Mouse (Mus musculus) brain, adult 2 months (tissue): ENCODE data around the gene Bphl.
A peak's percentile ranks its signal among the peaks of the same experiment; 100 is the strongest.
"Not testable (repeated sequence)": the region's sequence is repeated elsewhere in the genome, so short reads cannot be mapped to it uniquely, and the experiment has no call there.

Experiments used
- DNase-seq: peaks from one replicate; pipeline ENCODE4 v3.0.0; 2011; ENCODE audit warnings: low read depth, low spot score

Bphl gene

DNA sequence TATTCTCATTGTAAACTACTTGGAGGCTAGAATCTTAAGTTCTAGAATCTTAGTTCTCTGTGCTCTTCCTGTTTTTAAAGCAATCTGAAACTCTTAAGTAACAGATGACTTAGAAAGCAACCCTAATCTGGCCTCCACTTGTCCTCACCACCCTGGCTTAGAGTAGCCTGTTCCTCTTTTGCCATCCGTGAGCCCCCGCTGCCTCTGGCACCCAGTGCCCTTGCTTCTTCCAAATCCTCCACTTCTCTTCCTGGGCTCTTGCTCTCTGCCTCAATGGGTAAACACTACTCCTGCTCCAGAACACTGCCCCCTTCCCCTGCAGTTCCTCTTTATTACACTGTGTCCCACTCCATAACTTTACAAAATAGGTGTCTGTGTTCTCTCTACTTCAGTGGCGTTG is 14.3 kb downstream of the Bphl start:
- DNase-seq = no peak

DNA sequence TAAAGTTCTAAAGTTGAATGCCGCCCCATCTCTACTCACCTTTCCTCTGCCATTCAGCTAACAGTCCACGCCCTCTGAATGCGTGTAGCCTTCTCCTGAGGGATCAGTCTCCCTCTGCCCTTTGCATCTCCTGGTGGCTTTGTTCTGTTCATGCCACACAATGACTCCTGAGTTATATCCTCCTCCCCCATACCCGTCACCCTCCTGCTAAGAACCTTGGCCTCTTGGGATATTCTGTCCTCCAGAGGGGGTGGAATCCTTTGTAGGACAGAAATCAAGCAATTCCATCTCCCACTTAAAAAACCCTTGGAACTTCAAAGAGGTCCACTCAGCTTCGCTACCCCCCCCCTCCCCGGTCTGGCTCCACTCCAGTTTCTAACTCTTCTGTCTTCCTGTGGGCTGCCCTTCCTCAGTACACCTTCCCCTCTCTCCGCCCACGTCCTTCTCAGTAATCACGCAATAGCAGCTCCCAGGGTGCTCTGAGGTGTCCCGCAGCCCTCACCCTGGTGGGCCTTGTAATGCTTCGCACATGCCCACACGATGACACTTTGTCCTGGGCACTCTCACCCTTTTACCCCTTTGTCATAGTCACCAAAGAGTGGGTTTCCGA is 16.4 kb downstream of the Bphl start:
- no peak for DNase-seq

DNA sequence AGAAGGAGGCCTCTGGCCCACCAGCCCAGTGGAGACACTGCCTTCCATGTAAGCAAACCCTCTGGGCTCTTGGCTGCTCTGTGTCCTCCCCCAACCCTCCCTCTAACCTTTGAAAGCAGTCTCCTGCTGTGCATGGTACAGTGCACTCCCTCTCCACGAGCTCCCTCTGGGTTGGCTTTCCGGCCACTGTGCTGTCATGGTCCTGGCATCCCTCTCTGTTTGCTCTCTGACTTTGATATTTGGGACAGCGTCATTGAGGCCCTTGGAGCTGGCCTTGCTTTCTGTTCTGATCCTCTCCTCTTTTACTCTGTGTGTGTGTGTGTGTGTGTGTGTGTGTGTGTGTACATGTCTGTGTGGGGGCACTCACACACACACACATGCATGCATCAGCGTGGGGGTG is 17.0 kb downstream of the Bphl start:
- no peak for DNase-seq

DNA sequence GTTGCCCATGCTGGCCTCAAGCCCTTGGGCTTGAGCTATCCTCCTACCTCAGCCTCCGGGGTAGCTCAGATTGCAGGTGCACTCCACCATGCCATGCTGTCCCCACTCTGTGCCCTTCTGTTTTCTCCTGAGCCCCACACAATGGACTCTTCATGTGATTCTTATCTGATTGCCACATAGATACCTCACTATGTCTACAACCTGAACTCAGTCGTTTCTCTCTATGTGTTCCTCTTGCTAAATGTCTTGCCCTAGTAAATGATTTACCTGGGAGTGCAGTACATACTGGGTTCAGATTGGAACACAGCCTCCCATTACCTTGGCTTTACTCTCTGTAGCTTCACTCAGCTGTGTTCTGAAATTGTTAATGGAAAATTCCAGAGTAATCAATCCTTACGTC is 17.6 kb downstream of the Bphl start:
- DNase-seq = no peak

DNA sequence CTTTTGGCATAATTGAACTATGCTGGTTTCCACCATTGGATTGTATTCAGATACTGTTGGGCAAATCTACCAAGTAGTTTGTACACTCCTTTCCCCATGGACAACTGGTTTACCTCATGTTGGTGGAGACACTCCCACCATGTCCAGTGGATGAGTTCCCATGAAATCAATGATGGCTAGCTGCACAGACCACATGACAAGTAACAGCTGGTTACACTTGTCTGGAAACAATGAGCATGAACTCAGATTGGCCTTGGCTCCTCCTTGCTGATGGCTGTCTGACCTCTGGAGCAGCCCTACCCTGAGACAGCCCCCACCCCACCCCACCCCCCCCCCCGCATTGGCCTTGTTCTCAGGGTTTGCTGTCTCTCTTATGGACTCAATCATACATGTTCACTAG is 19.9 kb downstream of the Bphl start:
- no peak for DNase-seq

DNA sequence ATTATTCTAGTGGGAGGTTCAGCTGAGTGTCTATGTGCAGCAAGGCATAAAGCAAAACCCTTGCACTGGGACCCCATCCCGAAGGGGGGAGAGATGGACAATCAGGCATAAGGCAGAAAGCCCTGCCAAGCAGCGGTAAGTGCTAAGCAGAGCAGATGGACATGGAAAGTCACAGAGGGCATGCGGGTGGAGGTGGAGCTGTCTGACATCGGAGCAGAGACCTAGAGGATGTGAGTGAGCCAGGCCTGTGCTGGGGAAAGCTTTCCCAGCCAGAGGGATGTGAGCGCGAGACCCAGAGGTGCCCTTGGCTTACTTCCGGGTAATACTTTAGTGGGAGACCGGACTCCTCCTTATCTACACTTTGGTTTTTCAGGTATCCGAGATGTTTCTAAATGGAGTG is 22.7 kb downstream of the Bphl start:
- DNase-seq = no peak

DNA sequence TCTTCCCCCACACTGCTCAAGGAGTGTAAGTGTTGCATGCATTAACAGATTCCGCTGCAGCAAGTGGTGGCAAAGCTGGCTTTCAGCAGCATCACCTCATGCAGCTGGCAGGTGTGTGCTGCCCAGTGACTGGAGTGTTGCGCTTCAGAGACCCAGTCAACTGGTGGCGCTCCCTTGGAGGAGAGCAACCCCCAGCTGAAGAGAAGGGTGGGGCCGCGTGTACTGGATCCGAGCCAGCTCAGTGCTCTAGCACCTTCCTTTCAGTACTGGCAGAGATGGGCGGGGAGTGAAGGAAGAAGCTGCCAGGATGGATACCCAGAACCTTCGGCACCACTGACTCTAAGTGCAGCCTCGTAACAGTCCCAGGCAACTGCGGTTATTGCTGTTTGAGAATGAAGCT is 25.1 kb downstream of the Bphl start:
- DNase-seq = no peak

DNA sequence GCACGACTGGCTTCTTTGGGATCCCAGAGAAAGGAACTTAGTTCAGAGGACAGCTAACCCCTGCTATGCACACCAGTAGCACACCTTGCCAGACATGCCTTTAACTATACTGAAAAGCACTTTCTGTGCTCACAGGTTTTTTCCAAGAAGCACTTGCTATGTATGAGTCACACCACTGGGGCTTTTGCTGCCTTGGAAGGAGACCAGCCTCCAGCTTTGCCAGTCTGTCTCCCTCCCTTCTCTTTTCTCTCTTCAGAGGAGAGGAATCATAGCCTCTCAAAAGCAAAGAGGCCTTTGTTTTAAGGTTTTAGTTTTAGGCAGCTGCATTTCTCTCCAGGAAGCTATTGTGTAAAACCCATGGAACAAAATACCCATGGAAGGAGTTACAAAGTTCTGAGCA is 29.0 kb downstream of the Bphl start:
- peak; percentile 90 for DNase-seq

DNA sequence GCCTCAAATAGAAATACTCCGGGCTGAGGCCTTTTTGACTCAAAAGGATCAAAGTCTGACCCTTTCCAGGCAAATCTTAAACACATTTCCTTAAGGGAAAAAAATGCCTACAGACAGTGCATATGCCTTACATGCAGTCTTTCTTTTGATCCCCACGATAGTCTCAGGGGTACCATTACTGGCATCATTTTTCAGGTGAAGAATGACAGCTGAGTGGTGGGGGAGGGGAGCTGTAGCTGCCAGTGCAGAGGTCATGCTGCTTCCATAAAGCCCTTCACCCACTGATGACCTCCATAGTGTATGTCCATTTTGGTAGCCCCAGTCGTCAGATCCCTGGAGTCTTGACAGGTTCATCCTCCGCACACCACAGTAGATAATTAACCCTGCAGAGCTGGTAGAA is 32.9 kb downstream of the Bphl start:
- DNase-seq = no peak

DNA sequence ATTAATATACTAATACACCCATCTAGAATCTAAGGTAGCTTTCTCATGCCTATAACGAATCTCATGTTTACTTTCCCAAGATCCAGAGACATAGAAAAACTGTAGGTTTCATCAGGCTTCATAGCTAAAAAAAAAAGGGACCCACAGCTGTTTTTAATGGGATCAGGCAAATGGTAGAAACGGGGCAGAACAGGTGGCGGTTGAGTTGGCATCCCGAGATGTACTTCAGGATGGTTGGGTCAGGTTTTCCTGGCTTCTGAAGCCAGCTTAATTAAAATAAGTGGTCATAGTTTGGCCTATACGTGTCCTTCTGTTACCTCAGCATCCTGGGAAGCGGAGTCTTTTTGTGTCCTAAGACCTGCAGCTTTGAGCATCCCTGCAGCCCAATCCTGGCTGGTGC is 34.4 kb downstream of the Bphl start:
- no peak for DNase-seq

DNA sequence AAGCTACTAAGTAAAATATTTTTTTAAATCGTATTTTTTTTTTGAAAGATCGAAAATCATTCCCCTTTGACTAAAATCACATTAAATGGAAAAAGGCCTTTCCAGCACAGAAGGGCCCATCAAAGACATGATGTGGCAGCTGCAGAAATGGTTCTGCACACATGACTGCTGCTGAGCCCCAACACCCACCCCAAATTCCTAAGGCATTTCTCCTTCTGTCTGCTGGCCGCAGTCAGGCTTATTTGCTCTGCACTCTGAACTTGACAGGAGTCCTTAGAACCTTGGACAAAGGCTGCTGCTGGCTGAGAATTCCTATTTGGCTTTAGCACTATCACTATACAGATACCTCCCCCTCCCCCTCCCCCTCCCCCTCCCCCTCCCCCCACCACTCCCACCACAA is 35.5 kb downstream of the Bphl start:
- no peak for DNase-seq

DNA sequence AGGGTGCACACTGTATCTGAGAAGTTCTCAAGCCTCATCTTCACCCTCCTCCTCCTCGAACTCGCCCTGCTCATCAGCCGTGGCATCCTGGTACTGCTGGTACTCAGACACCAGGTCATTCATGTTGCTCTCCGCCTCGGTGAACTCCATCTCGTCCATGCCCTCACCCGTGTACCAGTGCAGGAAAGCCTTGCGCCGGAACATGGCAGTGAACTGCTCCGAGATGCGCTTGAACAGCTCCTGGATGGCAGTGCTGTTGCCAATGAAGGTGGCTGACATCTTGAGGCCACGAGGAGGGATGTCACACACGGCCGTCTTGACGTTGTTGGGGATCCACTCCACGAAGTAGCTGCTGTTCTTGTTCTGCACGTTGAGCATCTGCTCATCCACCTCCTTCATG is 37.0 kb downstream of the Bphl start:
- not testable (repeated sequence) for DNase-seq

DNA sequence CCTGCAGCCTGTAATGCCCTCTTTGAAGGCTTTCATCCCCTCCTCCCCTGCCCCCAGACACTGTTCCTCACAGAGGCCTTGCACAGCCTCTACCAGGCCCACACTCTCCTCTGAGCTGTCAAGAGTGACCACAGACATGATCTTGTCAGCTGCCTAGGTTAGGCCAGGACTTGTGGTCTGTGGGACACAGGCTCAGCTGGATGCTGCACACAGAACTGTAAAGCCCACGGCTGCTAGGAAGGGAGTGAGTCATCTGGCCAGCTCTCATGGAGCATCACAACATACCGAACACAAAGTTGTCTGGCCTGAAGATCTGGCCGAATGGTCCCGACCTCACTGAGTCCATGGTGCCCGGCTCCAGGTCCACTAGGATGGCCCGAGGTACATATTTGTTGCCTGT is 38.5 kb downstream of the Bphl start:
- not testable (repeated sequence) for DNase-seq

DNA sequence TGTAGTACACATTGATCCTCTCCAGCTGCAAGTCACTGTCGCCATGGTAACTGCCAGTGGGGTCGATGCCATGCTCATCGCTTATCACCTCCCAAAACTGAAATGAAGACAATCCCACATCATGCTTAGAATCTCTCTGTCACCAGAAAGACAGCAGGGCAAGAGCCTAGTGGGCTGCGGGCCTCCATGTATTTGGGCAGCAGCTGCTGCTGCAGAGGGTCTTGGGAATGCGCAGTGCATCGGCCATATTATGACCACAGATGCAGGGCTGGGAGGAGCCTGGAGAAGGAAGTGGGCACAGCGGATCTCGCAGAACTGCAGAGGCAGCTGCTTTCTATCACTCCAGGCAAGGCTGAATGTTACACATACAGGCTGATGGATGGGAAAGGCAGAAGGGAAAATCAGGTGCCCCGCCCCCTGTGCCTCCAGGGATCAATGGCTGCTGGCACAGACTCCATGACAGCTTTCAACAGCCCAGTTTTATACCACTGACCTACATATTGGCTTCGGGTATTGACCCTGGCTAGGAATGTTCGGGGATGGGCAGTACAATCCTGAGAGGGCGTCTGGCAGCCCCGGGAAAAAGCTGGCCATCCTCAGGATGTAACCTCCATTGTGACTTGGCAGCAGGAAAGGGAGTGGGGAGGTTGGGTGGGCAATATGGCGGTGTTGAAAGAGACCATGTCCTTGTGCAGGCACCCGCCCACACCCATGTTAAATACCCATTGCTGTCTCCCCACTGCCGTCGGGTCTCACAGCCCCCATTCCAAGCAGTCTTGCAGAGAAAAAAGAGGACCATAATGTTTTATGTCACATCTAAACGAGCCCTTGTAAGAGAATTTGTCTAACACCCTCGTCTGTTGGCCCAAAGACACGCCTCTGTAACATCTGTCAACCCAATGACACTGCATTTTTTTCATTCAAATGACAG is 39.4 kb downstream of the Bphl start:
- DNase-seq = peak; percentile 79

DNA sequence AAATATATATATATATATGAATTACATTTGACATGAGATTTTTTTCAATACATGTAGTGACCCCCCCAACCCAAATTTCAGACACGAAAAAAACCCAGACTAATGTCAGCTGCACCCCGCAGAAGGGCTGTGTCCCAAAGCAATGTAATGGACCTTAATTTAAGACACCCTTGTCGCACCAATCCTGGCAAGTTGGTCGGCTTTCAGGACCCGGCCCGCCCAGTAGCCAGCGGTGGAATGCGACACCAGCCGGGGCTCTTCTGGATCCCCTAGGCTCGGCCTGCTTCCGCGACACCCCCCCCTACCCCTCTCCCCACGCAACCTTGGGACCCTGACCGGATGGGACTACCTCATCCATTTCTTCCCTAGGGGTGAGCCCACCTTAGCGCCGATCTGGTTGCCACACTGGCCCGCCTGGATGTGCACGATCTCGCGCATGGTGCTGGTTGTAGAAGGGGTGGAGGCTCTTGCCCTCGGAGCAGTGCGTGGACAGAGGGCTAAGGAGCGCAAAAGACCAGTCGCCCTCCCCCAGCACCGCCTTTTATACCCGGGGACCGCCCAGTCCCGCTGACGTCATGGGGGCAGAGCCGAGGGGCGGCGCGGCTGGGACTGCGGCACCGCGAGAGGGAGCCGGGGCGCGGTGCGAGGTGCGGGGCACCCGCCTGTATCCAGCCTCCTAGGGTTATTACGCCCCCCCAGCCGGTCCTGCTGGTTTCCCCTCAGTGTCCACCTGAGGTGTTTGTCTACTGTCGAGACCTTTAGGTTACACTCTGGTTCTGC is 40.3 kb downstream of the Bphl start, which contains the start of gene Tubb2a:
Tubb2a (minus strand) TSS at position 516 of the 780 bp plus-strand sequence.
- peak; percentile 95 for DNase-seq

DNA sequence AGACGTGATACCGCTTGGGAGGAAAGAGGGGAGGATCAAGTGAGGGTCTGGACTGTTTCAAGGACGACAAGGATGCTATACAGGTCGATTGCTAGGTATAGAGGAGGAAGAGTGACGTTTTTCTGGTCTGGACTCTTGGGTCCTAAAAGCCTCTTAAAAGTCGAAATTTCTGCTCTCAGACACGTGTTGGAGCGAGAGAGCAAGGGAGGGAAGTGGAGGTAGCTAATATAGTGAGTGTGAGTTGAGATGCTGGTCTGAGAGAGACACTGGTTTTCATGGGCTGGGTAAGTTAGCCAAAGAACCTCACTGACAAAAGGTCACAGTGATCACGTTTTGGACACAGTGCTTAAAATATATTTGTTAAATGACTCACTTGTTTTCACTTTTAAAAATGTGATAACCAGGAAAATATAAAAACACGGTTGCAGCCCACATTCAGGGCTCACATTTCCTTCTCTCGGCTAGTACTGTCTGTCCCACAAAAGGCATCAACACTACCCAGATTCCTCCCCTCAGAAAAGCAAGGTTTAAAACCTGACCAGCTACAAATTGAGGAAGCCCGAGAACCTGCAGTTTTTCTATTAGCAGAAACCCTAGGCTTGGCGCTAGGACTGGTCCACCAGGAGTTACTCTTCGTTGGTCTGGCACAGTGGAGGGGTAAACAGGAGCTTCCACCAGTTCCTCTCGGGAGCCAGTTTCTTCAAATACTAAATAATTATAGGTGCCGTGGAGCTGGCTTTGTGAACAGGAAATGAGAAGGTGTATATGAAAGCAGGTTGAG is 41.3 kb downstream of the Bphl start:
- DNase-seq = no peak

DNA sequence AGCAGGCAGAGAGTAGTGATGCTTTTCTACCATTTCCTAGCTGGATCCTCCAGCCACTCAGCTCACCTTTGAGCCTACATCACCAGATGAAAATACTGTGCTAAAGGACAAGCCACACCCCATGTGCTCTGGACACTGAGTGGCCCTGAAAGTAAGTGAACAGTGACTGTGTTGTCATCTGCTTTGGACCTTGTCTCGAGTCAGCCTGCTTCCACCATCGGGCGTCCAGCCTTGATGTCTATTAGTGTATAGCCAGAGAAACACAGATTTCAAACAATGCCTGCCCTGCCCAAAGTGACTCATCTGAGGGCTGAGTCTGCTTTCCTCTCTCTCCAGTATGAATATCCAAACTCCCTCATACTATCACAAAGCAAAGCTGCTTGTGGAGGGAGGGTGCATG is 42.4 kb downstream of the Bphl start:
- no peak for DNase-seq

DNA sequence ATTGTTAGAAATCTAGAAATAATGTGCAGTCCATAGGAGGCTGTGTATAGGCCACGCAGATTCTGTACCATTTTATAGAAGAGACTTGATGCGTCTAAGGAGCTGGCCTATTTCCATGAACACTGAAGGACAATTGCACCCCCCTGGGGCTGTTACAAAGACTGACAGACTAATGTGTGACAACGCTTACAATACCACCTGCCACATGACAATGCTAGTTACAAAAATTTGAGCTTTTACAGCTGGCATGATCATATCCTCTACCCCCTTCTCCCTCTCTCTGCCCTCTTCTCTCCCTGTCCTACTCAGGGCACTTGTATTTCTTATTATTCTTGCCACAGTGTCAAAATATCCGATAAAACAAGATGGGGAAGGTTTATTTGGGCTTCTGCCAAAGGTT is 44.5 kb downstream of the Bphl start:
- DNase-seq = no peak

DNA sequence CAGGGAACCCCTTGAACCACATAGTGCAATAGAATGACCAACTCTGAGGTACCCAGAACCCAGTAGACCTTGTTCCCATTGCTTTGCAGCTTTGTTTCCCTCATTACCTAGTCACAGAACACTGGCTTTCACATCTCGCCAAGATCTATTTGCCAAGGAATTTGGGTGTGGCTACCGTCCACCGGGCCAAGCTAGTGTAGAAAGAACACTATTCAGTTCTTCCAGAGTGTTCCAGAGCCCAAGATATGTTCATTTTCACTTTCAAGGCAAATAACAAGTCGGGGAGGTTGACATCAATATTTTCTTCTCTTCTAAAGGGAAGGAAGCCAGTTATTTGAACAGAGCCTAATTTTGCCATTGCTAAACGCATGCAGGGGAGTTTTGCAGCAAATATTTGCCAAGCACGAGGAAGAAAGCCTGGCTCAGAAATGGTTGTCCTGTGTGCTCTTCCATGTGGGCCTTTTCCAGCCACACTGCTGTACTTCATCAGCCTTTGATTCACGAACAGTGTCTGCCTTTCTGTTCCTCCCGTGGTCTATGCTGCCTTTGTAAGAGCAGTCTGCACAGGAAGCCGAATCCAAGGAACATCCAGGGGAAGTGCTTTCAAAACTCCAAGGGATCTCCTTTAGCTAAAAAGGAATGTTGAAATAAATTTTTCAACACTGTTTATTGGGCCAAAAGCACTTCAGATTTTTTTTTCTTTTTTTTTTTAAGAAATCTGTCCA is 46.8 kb downstream of the Bphl start:
- peak; percentile 61 for DNase-seq

DNA sequence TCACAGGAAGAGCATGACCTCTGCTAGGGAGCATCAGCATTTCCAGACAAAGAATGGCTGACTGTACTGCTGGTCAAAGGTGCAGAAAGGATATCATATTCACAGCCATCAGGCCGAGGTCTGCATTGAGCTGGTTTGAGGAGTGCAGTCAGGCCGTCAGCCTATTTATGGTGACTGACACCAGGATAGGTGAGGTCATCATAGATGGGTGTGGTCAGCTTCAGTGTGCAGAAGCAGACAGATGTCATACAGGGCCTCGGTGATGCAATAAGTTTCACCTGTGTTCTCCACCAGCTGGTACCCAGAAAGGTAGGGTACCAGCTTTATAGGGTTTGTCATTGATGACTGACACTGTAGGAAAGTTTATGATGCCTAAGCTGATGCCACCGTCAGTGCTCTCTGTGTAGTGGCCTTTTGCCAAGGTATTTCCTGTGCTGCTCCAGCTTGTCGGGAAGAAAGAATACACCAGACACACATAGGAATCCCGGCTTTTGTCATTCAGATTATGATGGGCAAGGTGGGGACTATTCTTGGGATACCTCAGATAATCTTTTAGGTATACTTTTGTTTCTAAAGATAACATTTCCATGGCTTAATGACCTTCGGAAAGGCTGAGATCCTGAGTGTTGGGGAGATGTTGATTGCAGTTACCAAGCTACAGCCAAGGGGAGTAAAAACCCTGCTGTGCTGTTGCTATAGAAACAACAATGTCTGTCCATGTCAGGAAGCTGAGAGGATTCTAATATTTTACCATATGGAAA is 49.8 kb downstream of the Bphl start:
- DNase-seq = peak; percentile 62
